Mouse (Mus musculus) liver, embryonic 15.5 days (tissue): ENCODE data around the gene Abca9. TPM values are rescaled to one million over a fixed set of nuclear protein-coding genes. Genes with fewer than 3 reads are reported as not detected.

ENCODE experiments used
- ATAC-seq: fragments of 200-750 bp; cut with Nextera tagmentation; 2 replicates; pipeline ENCODE4 v1.8.0; 2017; ENCODE audit warnings: moderate number of reproducible peaks, mild to moderate bottlenecking, moderate library complexity; ENCODE audit not compliant: insufficient read depth
- H3K27ac ChIP-seq: fragments of 300-500 bp; sonication (generic); replicated peaks from 2 replicates; pipeline ENCODE4 v1.5.1; 2015; ENCODE audit warnings: mild to moderate bottlenecking, inconsistent platforms
- H3K27me3 ChIP-seq: fragments of 300-500 bp; sonication (generic); 2 replicates; pipeline ENCODE4 v1.6.1; 2015; ENCODE audit warnings: mild to moderate bottlenecking, inconsistent platforms
- H3K36me3 ChIP-seq: fragments of 300-500 bp; sonication (generic); replicated peaks from 2 replicates; pipeline ENCODE4 v1.6.1; 2015; ENCODE audit warnings: moderate library complexity, mild to moderate bottlenecking, inconsistent platforms
- H3K4me1 ChIP-seq: fragments of 300-500 bp; sonication (generic); replicated peaks from 2 replicates; pipeline ENCODE4 v1.6.1; 2015; ENCODE audit warnings: inconsistent platforms
- H3K4me2 ChIP-seq: fragments of 300-500 bp; sonication (generic); 2 replicates; pipeline ENCODE4 v1.6.1; 2015; ENCODE audit warnings: moderate library complexity, mild to moderate bottlenecking, inconsistent platforms
- H3K4me3 ChIP-seq: fragments of 300-500 bp; sonication (generic); replicated peaks from 2 replicates; pipeline ENCODE4 v1.5.1; 2015; ENCODE audit warnings: mild to moderate bottlenecking, inconsistent platforms
- H3K9ac ChIP-seq: fragments of 300-500 bp; sonication (generic); 2 replicates; pipeline ENCODE4 v1.6.1; 2015; ENCODE audit warnings: moderate library complexity, mild to moderate bottlenecking, inconsistent platforms
- H3K9me3 ChIP-seq: fragments of 300-500 bp; sonication (generic); replicated peaks from 2 replicates; pipeline ENCODE4 v1.6.1; 2016; ENCODE audit warnings: inconsistent platforms
- WGBS: fragments of 180-500 bp; shearing (Covaris S2); methylation state at CpG from one replicate; pipeline ENCODE4 v1.1.7; 2015; ENCODE audit warnings: mixed read lengths; ENCODE audit not compliant: insufficient replicate concordance; 5-methylcytosine and 5-hydroxymethylcytosine counted together
- polyA plus RNA-seq: library from polyadenylated mRNA; unstranded; fragments of >200 nt; fragmentation: Nextera tagmentation; extraction: Ambion mirVana; gene quantifications from 2 replicates; pipeline ENCODE4 v1.2.1, GENCODE M21; 2015

Abca9 gene
- polyA plus RNA-seq, 1 experiment from 2014 or later: 1.1 TPM

GRCm38 (mm10) chr11:110147640-110148039 lies 20.4 kb downstream of the Abca9 start:
- no peaks in the 10 kb centered on the region for H3K27me3 ChIP-seq
- H3K4me2 ChIP-seq: no peak overlapping the region
- no peaks in the 10 kb centered on the region for H3K36me3 ChIP-seq
- H3K9me3 ChIP-seq: no peaks in the 10 kb centered on the region
- no peak overlapping the region for H3K9ac ChIP-seq
- 73% methylated on average over 5 of the region's 5 CpGs for WGBS
- H3K27ac ChIP-seq: no peak overlapping the region
- H3K4me3 ChIP-seq: no peak overlapping the region
- ATAC-seq: no peak
- no peaks in the 10 kb centered on the region for H3K4me1 ChIP-seq

GRCm38 (mm10) chr11:110145421-110145820 lies 22.6 kb downstream of the Abca9 start:
- H3K4me2 ChIP-seq: no peak overlapping the region
- H3K36me3 ChIP-seq: no peaks in the 10 kb centered on the region
- no peaks in the 10 kb centered on the region for H3K4me1 ChIP-seq
- no peak; the same call in 1 of the 2 replicates for ATAC-seq
- H3K9me3 ChIP-seq: no peaks in the 10 kb centered on the region
- no peak overlapping the region for H3K9ac ChIP-seq
- H3K27ac ChIP-seq: 0 out of 2 replicates have a peak overlapping the region, but pooled peaks have one; percentile 33
- H3K4me3 ChIP-seq: no peak overlapping the region
- WGBS: 56% methylated on average over 11 of the region's 11 CpGs
- no peaks in the 10 kb centered on the region for H3K27me3 ChIP-seq

- H3K9ac ChIP-seq: no peak overlapping the region
- H3K4me3 ChIP-seq: no peak overlapping the region
- no peaks in the 10 kb centered on the region for H3K36me3 ChIP-seq
- no peaks in the 10 kb centered on the region for H3K4me1 ChIP-seq
- ATAC-seq: no peak
- no peaks in the 10 kb centered on the region for H3K27me3 ChIP-seq
- no peak overlapping the region for H3K27ac ChIP-seq
- no peaks in the 10 kb centered on the region for H3K9me3 ChIP-seq
- 61% methylated on average over 5 of the region's 5 CpGs for WGBS
- H3K4me2 ChIP-seq: no peak overlapping the region
These were observed 37.2 kb downstream of the Abca9 start for GRCm38 (mm10) chr11:110130760-110131159.

GRCm38 (mm10) chr11:110111137-110111536 lies 56.9 kb downstream of the Abca9 start:
- WGBS: 54% methylated on average over 4 of the region's 4 CpGs
- Histone ChIP-seq H3K9ac (no peak overlapping the region), H3K27ac (no peak overlapping the region), H3K9me3 (no peaks in the 10 kb centered on the region), H3K4me3 (no peak overlapping the region), H3K4me2 (no peak overlapping the region), H3K4me1 (no peaks in the 10 kb centered on the region), H3K36me3 (no peaks in the 10 kb centered on the region), H3K27me3 (no peaks in the 10 kb centered on the region)
- no peak for ATAC-seq

GRCm38 (mm10) chr11:110101437-110101836 lies 66.6 kb downstream of the Abca9 start:
- H3K4me3 ChIP-seq: no peak overlapping the region
- H3K9ac ChIP-seq: no peak overlapping the region
- H3K9me3 ChIP-seq: no peaks in the 10 kb centered on the region
- H3K36me3 ChIP-seq: no peaks in the 10 kb centered on the region; the same call in 1 of the 2 replicates
- H3K27me3 ChIP-seq: no peaks in the 10 kb centered on the region
- H3K27ac ChIP-seq: no peak overlapping the region
- ATAC-seq: peak; percentile 59
- H3K4me2 ChIP-seq: no peak overlapping the region
- WGBS: 57% methylated on average over 7 of the region's 7 CpGs
- H3K4me1 ChIP-seq: no peaks in the 10 kb centered on the region

GRCm38 (mm10) chr11:110098901-110099300 lies 69.1 kb downstream of the Abca9 start:
- H3K27ac ChIP-seq: no peak overlapping the region
- WGBS: 51% methylated on average over 4 of the region's 4 CpGs
- H3K27me3 ChIP-seq: no peaks in the 10 kb centered on the region
- no peaks in the 10 kb centered on the region for H3K36me3 ChIP-seq
- no peak for ATAC-seq
- 0 out of 2 replicates have a peak, but pooled peaks cover 2% of the 10 kb centered on the region for H3K4me1 ChIP-seq
- no peak overlapping the region for H3K4me3 ChIP-seq
- H3K4me2 ChIP-seq: no peak overlapping the region
- no peaks in the 10 kb centered on the region for H3K9me3 ChIP-seq
- H3K9ac ChIP-seq: no peak overlapping the region

GRCm38 (mm10) chr11:110097465-110097864 lies 70.5 kb downstream of the Abca9 start:
- no peak overlapping the region for H3K4me3 ChIP-seq
- ATAC-seq: no peak
- 0 out of 2 replicates have a peak overlapping the region, but pooled peaks have one; percentile 19 for H3K27ac ChIP-seq

GRCm38 (mm10) chr11:110095858-110096257 lies 72.1 kb downstream of the Abca9 start, which contains the start of gene Abca8a:
Abca8a (minus strand) TSS chr11:110095978.
- H3K9ac ChIP-seq: no peak within 1 kb of the TSS
- ATAC-seq: no peak
- no peak within 1 kb of the TSS for H3K4me2 ChIP-seq
- H3K27ac ChIP-seq: no peak within 1 kb of the TSS
- H3K9me3 ChIP-seq: no peaks in the 10 kb centered on the region
- H3K4me1 ChIP-seq: 0 out of 2 replicates have a peak, but pooled peaks cover 2% of the 10 kb centered on the region
- 52% methylated on average over 5 of the region's 5 CpGs for WGBS
- H3K27me3 ChIP-seq: no peaks in the 10 kb centered on the region
- H3K4me3 ChIP-seq: no peak within 1 kb of the TSS
- no peaks in the 10 kb centered on the region for H3K36me3 ChIP-seq

More at GRCm38 (mm10) chr11:110097465-110097864, 70.5 kb downstream of the Abca9 start:
- H3K36me3 ChIP-seq: no peaks in the 10 kb centered on the region
- H3K9me3 ChIP-seq: no peaks in the 10 kb centered on the region
- no peak overlapping the region for H3K9ac ChIP-seq
- 0 out of 2 replicates have a peak, but pooled peaks cover 2% of the 10 kb centered on the region for H3K4me1 ChIP-seq
- no peak overlapping the region for H3K4me2 ChIP-seq
- H3K27me3 ChIP-seq: no peaks in the 10 kb centered on the region
- WGBS: 40% methylated on average over 6 of the region's 6 CpGs

- H3K4me1 ChIP-seq: 0 out of 2 replicates have a peak, but pooled peaks cover 2% of the 10 kb centered on the region
- H3K27me3 ChIP-seq: no peaks in the 10 kb centered on the region
- no peak for ATAC-seq
- H3K9me3 ChIP-seq: no peaks in the 10 kb centered on the region
- no peak overlapping the region for H3K4me3 ChIP-seq
- 53% methylated on average over 7 of the region's 7 CpGs for WGBS
- no peak overlapping the region for H3K9ac ChIP-seq
- no peak overlapping the region for H3K27ac ChIP-seq
- H3K36me3 ChIP-seq: no peaks in the 10 kb centered on the region
- no peak overlapping the region for H3K4me2 ChIP-seq
These were observed 73.1 kb downstream of the Abca9 start for GRCm38 (mm10) chr11:110094846-110095380.

- no peak for ATAC-seq
- H3K4me2 ChIP-seq: no peak overlapping the region
- whole genome bisulfite sequencing: 46% methylated on average over 3 of the region's 3 CpGs
- no peak overlapping the region for H3K9ac ChIP-seq
- H3K4me1 ChIP-seq: 0 out of 2 replicates have a peak, but pooled peaks cover 2% of the 10 kb centered on the region
- H3K9me3 ChIP-seq: no peaks in the 10 kb centered on the region
- H3K27ac ChIP-seq: no peak overlapping the region
- no peaks in the 10 kb centered on the region for H3K36me3 ChIP-seq
- H3K27me3 ChIP-seq: no peaks in the 10 kb centered on the region
- H3K4me3 ChIP-seq: no peak overlapping the region
These were observed 73.8 kb downstream of the Abca9 start for GRCm38 (mm10) chr11:110094236-110094635.

- Histone ChIP-seq H3K9ac (no peak overlapping the region), H3K9me3 (no peaks in the 10 kb centered on the region), H3K27ac (no peak overlapping the region), H3K4me3 (no peak overlapping the region), H3K4me1 (0 out of 2 replicates have a peak, but pooled peaks cover 2% of the 10 kb centered on the region), H3K27me3 (no peaks in the 10 kb centered on the region), H3K4me2 (no peak overlapping the region), H3K36me3 (no peaks in the 10 kb centered on the region)
- 35% methylated on average over 2 of the region's 2 CpGs for WGBS
- ATAC-seq: no peak
These were observed 76.7 kb downstream of the Abca9 start for GRCm38 (mm10) chr11:110091328-110091727.

- H3K27me3 ChIP-seq: no peaks in the 10 kb centered on the region
These were observed 95.8 kb downstream of the Abca9 start for GRCm38 (mm10) chr11:110072158-110072557.

More at GRCm38 (mm10) chr11:110072158-110072557, 95.8 kb downstream of the Abca9 start:
- Histone ChIP-seq H3K4me1 (no peaks in the 10 kb centered on the region), H3K9me3 (no peaks in the 10 kb centered on the region), H3K4me3 (no peak overlapping the region), H3K4me2 (no peak overlapping the region), H3K36me3 (no peaks in the 10 kb centered on the region), H3K27ac (0 out of 2 replicates have a peak overlapping the region, but pooled peaks have one; percentile 16), H3K9ac (no peak overlapping the region)
- WGBS: 62% methylated on average over 3 of the region's 3 CpGs
- ATAC-seq: no peak
